Mouse (Mus musculus) liver, embryonic 13.5 days (tissue): ENCODE measurements at regions not wholly inside any gene's neighbourhood (a gene's known extent, or its start where the extent isn't known, plus 50 kb on each side); places are given as distances from the start of the nearest gene placed in this dataset.
"Not testable (repeated sequence)": the region's sequence is repeated elsewhere in the genome, so short reads cannot be mapped to it uniquely, and the experiment has no call there.

Experiments used
- ATAC-seq: fragments of 200-750 bp; cut with Nextera tagmentation; 2 replicates; pipeline ENCODE4 v1.8.0; 2017; ENCODE audit warnings: low read depth, mild to moderate bottlenecking, moderate number of reproducible peaks, moderate library complexity
- DNase-seq: peaks from one replicate; pipeline ENCODE4 v3.0.0; 2022
- H3K27ac ChIP-seq: fragments of 300-500 bp; sonication (generic); 2 replicates; pipeline ENCODE4 v1.5.1; 2015; ENCODE audit warnings: moderate library complexity, mild to moderate bottlenecking, inconsistent platforms
- H3K27me3 ChIP-seq: fragments of 300-500 bp; sonication (generic); 2 replicates; pipeline ENCODE4 v1.6.1; 2015; ENCODE audit warnings: mild to moderate bottlenecking, inconsistent platforms
- H3K36me3 ChIP-seq: fragments of 300-500 bp; sonication (generic); 2 replicates; pipeline ENCODE4 v1.6.1; 2015; ENCODE audit warnings: mild to moderate bottlenecking, inconsistent platforms
- H3K4me1 ChIP-seq: fragments of 300-500 bp; sonication (generic); replicated peaks from 2 replicates; pipeline ENCODE4 v1.6.1; 2015; ENCODE audit warnings: inconsistent platforms
- H3K4me2 ChIP-seq: fragments of 300-500 bp; sonication (generic); 2 replicates; pipeline ENCODE4 v1.6.1; 2015; ENCODE audit warnings: inconsistent platforms, mild to moderate bottlenecking, moderate library complexity
- H3K4me3 ChIP-seq: fragments of 300-500 bp; sonication (generic); replicated peaks from 2 replicates; pipeline ENCODE4 v1.5.1; 2015; ENCODE audit warnings: mild to moderate bottlenecking, inconsistent platforms
- H3K9ac ChIP-seq: fragments of 300-500 bp; sonication (generic); 2 replicates; pipeline ENCODE4 v1.6.1; 2015; ENCODE audit warnings: mild to moderate bottlenecking, inconsistent platforms
- H3K9me3 ChIP-seq: fragments of 300-500 bp; sonication (generic); replicated peaks from 2 replicates; pipeline ENCODE4 v1.6.1; 2016; ENCODE audit warnings: inconsistent platforms
- WGBS: fragments of 180-500 bp; shearing (Covaris S2); methylation state at CpG from one replicate; pipeline ENCODE4 v1.1.7; 2015; ENCODE audit not compliant: insufficient replicate concordance; 5-methylcytosine and 5-hydroxymethylcytosine counted together

- Histone ChIP-seq H3K4me1 (no peaks in the 10 kb centered on the region), H3K9ac (no peak overlapping the region), H3K27ac (no peak overlapping the region), H3K4me2 (no peak overlapping the region), H3K9me3 (no peaks in the 10 kb centered on the region), H3K36me3 (no peaks in the 10 kb centered on the region), H3K27me3 (no peaks in the 10 kb centered on the region), H3K4me3 (no peak overlapping the region)
- ATAC-seq (no peak), DNase-seq (no peak)
- WGBS, result 45% methylated on average over 6 of the region's 6 CpGs
Observed at GRCm38 (mm10) chr15:41983261-41983660, 1849.1 kb downstream of the 9330182O14Rik start.

DNA sequence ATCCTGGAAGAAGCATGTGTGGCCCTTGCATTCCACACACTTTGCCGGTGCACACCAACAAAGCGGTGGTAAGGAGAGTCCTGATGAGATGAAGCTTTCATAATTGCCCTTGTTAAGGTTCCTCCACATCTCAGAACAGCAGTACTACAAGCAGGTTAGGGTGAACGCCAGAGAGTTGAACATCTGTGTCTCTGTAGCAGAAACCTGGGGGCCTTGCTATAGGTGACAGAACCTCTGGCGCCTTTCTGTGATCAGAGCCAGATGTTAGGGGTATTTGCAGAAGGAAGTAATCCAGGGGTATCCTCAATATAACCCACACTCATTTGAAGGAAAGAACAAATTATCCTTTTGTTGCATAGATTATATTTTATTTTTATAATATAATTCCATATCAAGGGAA is 1850.1 kb downstream of the 9330182O14Rik start:
- H3K36me3 ChIP-seq, result no peaks in the 10 kb centered on the region
- H3K4me2 ChIP-seq, result no peak overlapping the region
- H3K4me3 ChIP-seq, result no peak overlapping the region
- H3K9me3 ChIP-seq, result no peaks in the 10 kb centered on the region
- ATAC-seq (no peak), DNase-seq (no peak)
- H3K9ac ChIP-seq, result no peak overlapping the region
- 71% methylated on average over 4 of the region's 4 CpGs for WGBS
- no peak overlapping the region for H3K27ac ChIP-seq
- H3K27me3 ChIP-seq, result no peaks in the 10 kb centered on the region
- H3K4me1 ChIP-seq, result no peaks in the 10 kb centered on the region

DNA sequence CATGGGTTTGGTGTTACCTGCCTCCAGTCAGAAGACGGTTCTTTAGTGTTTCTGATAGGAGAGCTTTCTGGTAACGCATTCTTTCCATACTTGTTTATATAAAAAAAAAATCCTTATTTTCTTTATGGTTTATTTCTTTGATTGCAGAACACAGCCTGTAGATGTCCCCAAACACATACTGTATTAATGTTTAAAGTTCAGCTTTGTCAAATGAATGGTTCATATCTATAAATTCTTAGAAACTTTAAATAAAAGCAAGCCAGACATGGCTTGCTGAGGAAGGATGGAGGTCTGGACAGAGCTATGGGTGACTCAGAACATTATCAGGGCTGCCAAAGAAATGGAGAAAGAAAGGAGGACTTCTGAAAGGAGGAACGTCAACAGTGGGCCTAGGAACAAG is 1852.1 kb downstream of the 9330182O14Rik start:
- no peak for DNase-seq

DNA sequence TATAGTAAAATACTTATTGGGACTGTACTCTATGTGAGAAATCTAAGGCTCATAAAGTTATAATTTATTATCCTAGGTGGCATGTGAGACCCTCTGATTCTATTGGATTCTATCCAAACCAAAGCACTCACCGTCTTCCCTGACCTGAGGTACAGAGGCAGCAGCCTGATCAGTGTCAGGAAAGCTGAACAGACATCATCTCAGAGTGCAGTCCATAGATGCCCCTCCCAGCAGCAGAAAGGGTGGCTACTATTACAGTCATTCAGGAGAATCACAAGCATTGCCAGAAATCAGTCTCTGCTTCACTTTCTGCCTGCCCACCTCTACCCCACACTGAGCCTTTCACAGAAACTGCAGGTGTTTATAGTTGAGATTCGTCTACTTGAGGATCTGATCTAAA is 1854.9 kb downstream of the 9330182O14Rik start:
- no peak overlapping the region for H3K9ac ChIP-seq
- H3K4me2 ChIP-seq, result no peak overlapping the region
- no peak overlapping the region for H3K27ac ChIP-seq
- no peaks in the 10 kb centered on the region for H3K4me1 ChIP-seq
- DNase-seq, result no peak
- H3K9me3 ChIP-seq, result no peaks in the 10 kb centered on the region
- no peak for ATAC-seq
- 61% methylated on average over 2 of the region's 2 CpGs for WGBS
- no peak overlapping the region for H3K4me3 ChIP-seq
- no peaks in the 10 kb centered on the region for H3K36me3 ChIP-seq
- H3K27me3 ChIP-seq, result no peaks in the 10 kb centered on the region

More for the DNA sequence above, 1852.1 kb downstream of the 9330182O14Rik start:
- Histone ChIP-seq H3K27me3 (no peaks in the 10 kb centered on the region), H3K9me3 (no peaks in the 10 kb centered on the region), H3K9ac (no peak overlapping the region), H3K4me1 (no peaks in the 10 kb centered on the region), H3K4me3 (no peak overlapping the region), H3K4me2 (no peak overlapping the region), H3K27ac (no peak overlapping the region), H3K36me3 (no peaks in the 10 kb centered on the region)
- 52% methylated on average over 3 of the region's 3 CpGs for WGBS
- ATAC-seq, result no peak

DNA sequence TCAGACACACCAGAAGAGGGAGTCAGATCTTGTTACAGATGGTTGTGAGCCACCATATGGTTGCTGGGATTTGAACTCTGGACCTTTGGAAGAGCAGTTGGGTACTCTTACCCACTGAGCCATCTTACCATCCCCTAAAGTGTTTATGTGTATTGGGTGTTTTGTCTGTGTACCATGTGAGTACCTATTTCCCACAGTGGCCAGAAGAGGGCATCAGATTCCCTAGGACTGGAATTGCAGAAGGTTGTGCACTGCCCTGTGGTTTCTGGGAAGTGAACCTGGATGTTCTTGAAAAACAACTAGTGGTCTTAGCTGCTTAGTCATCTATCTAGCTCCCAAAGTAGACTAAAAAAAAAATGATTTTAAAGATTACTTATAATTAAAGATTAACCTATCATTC is 1857.7 kb downstream of the 9330182O14Rik start:
- H3K4me1 ChIP-seq, result no peaks in the 10 kb centered on the region
- DNase-seq, result no peak

GRCm38 (mm10) chr15:42032286-42032685 is 1898.1 kb downstream of the 9330182O14Rik start:
- H3K4me2 ChIP-seq, H3K4me3 ChIP-seq, DNase-seq, ATAC-seq, H3K36me3 ChIP-seq, H3K9me3 ChIP-seq, H3K4me1 ChIP-seq, H3K27me3 ChIP-seq, H3K27ac ChIP-seq, H3K9ac ChIP-seq: not testable (repeated sequence)
- 79% methylated on average over 12 of the region's 12 CpGs for WGBS

More for the DNA sequence above, 1857.7 kb downstream of the 9330182O14Rik start:
- H3K36me3 ChIP-seq, result no peaks in the 10 kb centered on the region
- no peak overlapping the region for H3K27ac ChIP-seq
- no peak overlapping the region for H3K4me2 ChIP-seq
- H3K9ac ChIP-seq, result no peak overlapping the region
- H3K27me3 ChIP-seq, result no peaks in the 10 kb centered on the region
- no peaks in the 10 kb centered on the region for H3K9me3 ChIP-seq
- H3K4me3 ChIP-seq, result no peak overlapping the region
- ATAC-seq, result no peak

DNA sequence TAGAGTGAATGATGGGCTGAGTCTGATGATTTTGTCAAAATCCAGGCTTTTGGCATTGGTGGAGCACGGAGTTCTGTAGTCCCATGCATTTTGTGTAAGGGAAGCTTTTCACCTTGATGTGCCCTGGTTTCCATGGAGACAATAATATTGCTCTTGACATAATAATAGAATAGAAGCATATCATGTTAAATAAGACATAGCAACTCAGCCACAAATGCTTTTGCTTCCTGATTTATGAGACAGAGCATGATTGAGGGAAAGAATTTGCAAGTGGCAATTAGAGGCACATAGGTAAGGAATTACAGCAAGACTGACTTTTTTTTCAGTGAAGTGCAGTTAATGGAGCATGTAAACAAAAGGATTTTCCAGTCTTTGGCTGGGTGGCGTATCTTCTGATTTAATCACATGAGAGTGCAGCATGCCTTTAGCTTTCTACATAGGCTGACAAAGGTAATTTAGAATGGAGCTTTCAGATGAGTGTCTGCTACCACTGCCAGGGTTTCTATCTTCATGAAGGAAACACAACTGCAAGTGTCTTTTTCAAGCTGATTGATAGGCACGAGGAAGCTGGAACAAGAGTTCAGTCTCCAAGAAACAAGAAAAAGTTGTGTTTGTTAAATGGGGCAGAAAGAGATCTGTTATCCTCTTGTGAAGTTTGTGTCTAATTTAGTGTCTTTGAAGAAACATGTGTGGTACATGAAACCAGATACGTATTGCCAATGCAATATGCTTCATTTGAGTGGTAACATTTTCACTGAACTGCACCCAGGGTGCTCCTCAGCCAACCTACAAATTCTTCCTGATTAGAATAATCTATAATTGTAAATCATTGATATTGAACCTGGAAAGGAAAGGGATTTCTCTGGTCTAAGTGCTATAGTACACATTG is 1913.2 kb downstream of the 9330182O14Rik start:
- H3K4me1 ChIP-seq, result no peaks in the 10 kb centered on the region
- H3K27ac ChIP-seq, result no peak overlapping the region
- DNase-seq (no peak), ATAC-seq (no peak)
- H3K9ac ChIP-seq, result no peak overlapping the region
- H3K4me3 ChIP-seq, result no peak overlapping the region
- no peaks in the 10 kb centered on the region for H3K36me3 ChIP-seq
- WGBS, result 54% methylated on average over 4 of the region's 4 CpGs
- H3K4me2 ChIP-seq, result no peak overlapping the region
- no peaks in the 10 kb centered on the region for H3K9me3 ChIP-seq
- no peaks in the 10 kb centered on the region for H3K27me3 ChIP-seq

GRCm38 (mm10) chr15:42056772-42057171 is 1922.6 kb downstream of the 9330182O14Rik start:
- H3K4me3 ChIP-seq, result no peak overlapping the region
- no peak overlapping the region for H3K9ac ChIP-seq
- H3K27ac ChIP-seq, result no peak overlapping the region
- H3K4me1 ChIP-seq, result no peaks in the 10 kb centered on the region
- H3K4me2 ChIP-seq, result no peak overlapping the region
- no peaks in the 10 kb centered on the region for H3K27me3 ChIP-seq
- WGBS, result 60% methylated on average over 3 of the region's 3 CpGs
- no peaks in the 10 kb centered on the region for H3K36me3 ChIP-seq
- no peaks in the 10 kb centered on the region for H3K9me3 ChIP-seq
- ATAC-seq (no peak), DNase-seq (no peak)

GRCm38 (mm10) chr15:42068207-42068831 is 1934.2 kb downstream of the 9330182O14Rik start:
- Histone ChIP-seq H3K9ac (no peak overlapping the region), H3K36me3 (no peaks in the 10 kb centered on the region), H3K4me2 (no peak overlapping the region), H3K9me3 (no peaks in the 10 kb centered on the region), H3K27ac (no peak overlapping the region), H3K4me3 (no peak overlapping the region), H3K4me1 (no peaks in the 10 kb centered on the region), H3K27me3 (no peaks in the 10 kb centered on the region)
- no peak for DNase-seq
- no peak for ATAC-seq
- WGBS, result 65% methylated on average over 5 of the region's 5 CpGs

- Histone ChIP-seq H3K4me2 (no peak overlapping the region), H3K27ac (no peak overlapping the region), H3K4me1 (no peaks in the 10 kb centered on the region), H3K9me3 (no peaks in the 10 kb centered on the region), H3K9ac (no peak overlapping the region), H3K4me3 (no peak overlapping the region), H3K27me3 (no peaks in the 10 kb centered on the region), H3K36me3 (no peaks in the 10 kb centered on the region)
- DNase-seq (no peak), ATAC-seq (no peak)
- 74% methylated on average over 3 of the region's 3 CpGs for WGBS
Observed at GRCm38 (mm10) chr15:42069072-42069471, 1934.9 kb downstream of the 9330182O14Rik start.

DNA sequence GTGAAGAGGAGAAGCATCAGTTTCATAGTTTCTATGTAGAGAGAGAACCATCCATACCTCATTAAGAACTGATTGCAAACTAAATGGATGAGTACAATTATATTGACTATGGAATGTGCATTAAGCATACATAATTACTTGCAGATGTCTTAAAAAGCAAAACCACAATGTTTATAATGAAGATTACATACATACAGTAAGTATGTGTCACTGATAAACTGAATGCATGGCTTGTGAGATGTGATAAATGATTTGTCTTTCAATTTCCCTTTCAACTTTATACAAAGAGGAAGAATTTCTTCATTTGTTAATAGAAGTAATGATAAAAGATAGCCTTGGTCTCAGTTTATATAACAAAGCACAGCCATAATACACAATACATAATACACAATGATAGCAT is 1939.3 kb downstream of the 9330182O14Rik start:
- H3K27ac ChIP-seq, result no peak overlapping the region
- no peaks in the 10 kb centered on the region for H3K9me3 ChIP-seq
- no peak overlapping the region for H3K9ac ChIP-seq
- DNase-seq (no peak), ATAC-seq (no peak)
- no peaks in the 10 kb centered on the region for H3K4me1 ChIP-seq
- no peak overlapping the region for H3K4me2 ChIP-seq
- H3K36me3 ChIP-seq, result no peaks in the 10 kb centered on the region
- no peaks in the 10 kb centered on the region for H3K27me3 ChIP-seq
- no peak overlapping the region for H3K4me3 ChIP-seq

GRCm38 (mm10) chr15:42082436-42082835 is 1948.3 kb downstream of the 9330182O14Rik start:
- Histone ChIP-seq H3K9me3 (no peaks in the 10 kb centered on the region), H3K4me2 (no peak overlapping the region), H3K36me3 (no peaks in the 10 kb centered on the region), H3K9ac (no peak overlapping the region), H3K4me3 (no peak overlapping the region), H3K4me1 (no peaks in the 10 kb centered on the region), H3K27me3 (no peaks in the 10 kb centered on the region), H3K27ac (no peak overlapping the region)
- ATAC-seq (no peak), DNase-seq (no peak)
- WGBS, result 78% methylated on average over 2 of the region's 2 CpGs
